Mouse (Mus musculus) bone marrow, adult 2 months (tissue): ENCODE measurements at regions not wholly inside any gene's neighbourhood (a gene's known extent, or its start where the extent isn't known, plus 50 kb on each side); places are given as distances from the start of the nearest gene placed in this dataset.

Experiments
- CTCF ChIP-seq: fragments of 200-500 bp; IDR thresholded peaks from 2 replicates; pipeline ENCODE4 v1.5.1; 2011; ENCODE audit warnings: low read length, control low read depth; ENCODE audit not compliant: control insufficient read depth, insufficient read depth
- POLR2A ChIP-seq: fragments of 200-500 bp; IDR thresholded peaks from 2 replicates; pipeline ENCODE4 v1.6.1; 2011; ENCODE audit warnings: low read depth, mild to moderate bottlenecking, control low read depth, low read length, borderline replicate concordance; ENCODE audit not compliant: control insufficient read depth

GRCm38 (mm10) chr4:54195734-54196133 lies 369.9 kb downstream of the Tmem38b start:
- no peak for TF ChIP-seq CTCF
- TF ChIP-seq POLR2A, result no peak
